Mouse (Mus musculus) kidney, adult 18-20 months (tissue): ENCODE data around the gene Uqcr10.
A peak's percentile ranks its signal among the peaks of the same experiment; 100 is the strongest.

ENCODE experiments used
- DNase-seq: peaks from one replicate; pipeline ENCODE4 v3.0.0; 2021

Uqcr10 gene

GRCm38 (mm10) chr11:4704072-4704964, at the start of gene Uqcr10, which contains the start of gene Zmat5:
Uqcr10 (minus strand) TSS chr11:4704342.
Zmat5 (plus strand) TSS chr11:4704678.
- peak; percentile 94 for DNase-seq

GRCm38 (mm10) chr11:4752836-4753235, 48.7 kb upstream of the Uqcr10 start:
- DNase-seq = no peak

- DNase-seq = peak; percentile 59
Observed at GRCm38 (mm10) chr11:4750263-4750662, 46.1 kb upstream of the Uqcr10 start.

GRCm38 (mm10) chr11:4747285-4747684, 43.1 kb upstream of the Uqcr10 start:
- no peak for DNase-seq

GRCm38 (mm10) chr11:4746733-4747132, 42.6 kb upstream of the Uqcr10 start, which contains the start of gene Cabp7:
Cabp7 (minus strand) TSS chr11:4746778.
- no peak for DNase-seq

- no peak for DNase-seq
Observed at GRCm38 (mm10) chr11:4745969-4746368, 41.8 kb upstream of the Uqcr10 start.

GRCm38 (mm10) chr11:4744691-4745090, 40.5 kb upstream of the Uqcr10 start:
- DNase-seq = no peak

- DNase-seq = no peak
Observed at GRCm38 (mm10) chr11:4740785-4741184, 36.6 kb upstream of the Uqcr10 start.

GRCm38 (mm10) chr11:4738719-4739118, 34.6 kb upstream of the Uqcr10 start:
- DNase-seq = no peak

GRCm38 (mm10) chr11:4737682-4738081, 33.5 kb upstream of the Uqcr10 start:
- no peak for DNase-seq

- no peak for DNase-seq
Observed at GRCm38 (mm10) chr11:4736355-4736754, 32.2 kb upstream of the Uqcr10 start.

GRCm38 (mm10) chr11:4734179-4734578, 30.0 kb upstream of the Uqcr10 start:
- DNase-seq = no peak

- no peak for DNase-seq
Observed at GRCm38 (mm10) chr11:4731781-4732180, 27.6 kb upstream of the Uqcr10 start.

- no peak for DNase-seq
Observed at GRCm38 (mm10) chr11:4730913-4731312, 26.8 kb upstream of the Uqcr10 start.

- DNase-seq = no peak
Observed at GRCm38 (mm10) chr11:4730096-4730495, 26.0 kb upstream of the Uqcr10 start.

GRCm38 (mm10) chr11:4729603-4730002, 25.5 kb upstream of the Uqcr10 start:
- no peak for DNase-seq

GRCm38 (mm10) chr11:4721728-4722127, 17.6 kb upstream of the Uqcr10 start:
- DNase-seq = no peak

- no peak for DNase-seq
Observed at GRCm38 (mm10) chr11:4720900-4721580, 16.9 kb upstream of the Uqcr10 start.

GRCm38 (mm10) chr11:4720393-4720792, 16.3 kb upstream of the Uqcr10 start:
- DNase-seq = no peak

GRCm38 (mm10) chr11:4719961-4720360, 15.8 kb upstream of the Uqcr10 start:
- no peak for DNase-seq

GRCm38 (mm10) chr11:4718548-4718947, 14.4 kb upstream of the Uqcr10 start:
- no peak for DNase-seq

- no peak for DNase-seq
Observed at GRCm38 (mm10) chr11:4716530-4717236, 12.5 kb upstream of the Uqcr10 start.

- DNase-seq = no peak
Observed at GRCm38 (mm10) chr11:4715596-4715995, 11.5 kb upstream of the Uqcr10 start.
